Mouse (Mus musculus) E14TG2a.4 (cell line): Measurements from ENCODE around the gene Top1.

Experiments used
- H3K27me3 ChIP-seq: 2 replicates; pipeline ENCODE4 v1.6.1; 2014; ENCODE audit warnings: low read length, control low read depth; ENCODE audit not compliant: insufficient read depth
- H3K36me3 ChIP-seq: 2 replicates; pipeline ENCODE4 v1.6.1; 2014; ENCODE audit warnings: low read length, control low read depth; ENCODE audit not compliant: insufficient read depth
- H3K4me1 ChIP-seq: replicated peaks from 2 replicates; pipeline ENCODE4 v1.6.1; 2014; ENCODE audit warnings: low read depth, low read length, control low read depth
- H3K4me3 ChIP-seq: replicated peaks from 2 replicates; pipeline ENCODE4 v1.5.1; 2014; ENCODE audit warnings: mild to moderate bottlenecking, low read length
- H3K9me3 ChIP-seq: 2 replicates; pipeline ENCODE4 v1.6.1; 2014; ENCODE audit warnings: low read length, control low read depth
- CTCF ChIP-seq: conservative IDR thresholded peaks from 2 replicates; pipeline ENCODE4 v1.5.1; 2014; ENCODE audit warnings: low read length
- NANOG ChIP-seq: IDR thresholded peaks from 2 replicates; pipeline ENCODE4 v1.6.1; 2014; ENCODE audit warnings: borderline replicate concordance, low read length, mixed read lengths
- POU5F1 ChIP-seq: IDR thresholded peaks from 2 replicates; pipeline ENCODE4 v1.6.1; 2014; ENCODE audit warnings: low read length, borderline replicate concordance

Gene Top1

DNA sequence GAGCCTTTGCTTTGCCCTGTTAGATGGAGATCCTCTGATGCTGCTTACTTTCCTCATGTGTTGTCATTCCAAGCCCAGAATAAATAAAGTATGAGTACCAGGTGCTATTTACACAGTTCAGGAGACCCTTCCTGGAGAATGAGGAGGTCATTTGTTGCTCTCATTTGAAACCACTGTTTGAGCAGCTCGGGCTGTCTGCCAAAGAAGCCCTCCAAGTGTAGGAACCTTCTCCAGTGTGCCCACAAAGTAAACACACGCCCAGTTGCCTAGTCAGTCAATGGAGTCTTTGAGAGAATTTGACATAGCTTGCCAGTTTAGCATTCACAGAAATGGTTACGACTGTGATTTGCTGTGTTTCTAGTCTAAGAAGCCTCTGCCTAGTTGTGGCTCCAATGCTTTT, 73.1 kb downstream of the Top1 start:
- TF ChIP-seq NANOG (no peak), CTCF (no peak), POU5F1 (no peak)
- no peaks in the 10 kb centered on the region for H3K27me3 ChIP-seq
- H3K36me3 ChIP-seq: peaks cover 90% of the 10 kb centered on the region
- H3K4me3 ChIP-seq: no peak overlapping the region
- no peaks in the 10 kb centered on the region for H3K9me3 ChIP-seq
- H3K4me1 ChIP-seq: no peaks in the 10 kb centered on the region

DNA sequence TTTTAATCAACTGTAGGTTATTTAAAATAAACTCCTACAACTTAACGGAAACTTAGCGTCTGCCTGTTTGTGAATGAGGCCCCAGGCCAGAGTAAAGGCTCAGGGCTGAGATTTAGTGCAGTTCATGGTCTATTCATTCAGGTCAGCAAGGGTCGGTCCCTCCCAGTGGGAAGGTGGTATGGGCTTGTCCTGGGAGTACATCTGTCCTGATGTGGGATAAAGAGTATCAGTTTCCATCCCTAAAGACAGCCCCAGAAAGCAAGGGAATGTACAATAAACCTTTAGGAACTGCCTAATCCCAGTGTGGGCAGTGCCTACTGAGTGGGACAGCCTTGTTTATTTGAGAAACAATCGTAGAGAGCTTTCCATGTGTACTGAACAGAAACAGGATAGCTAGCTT, 77.0 kb downstream of the Top1 start:
- H3K9me3 ChIP-seq: no peaks in the 10 kb centered on the region

DNA sequence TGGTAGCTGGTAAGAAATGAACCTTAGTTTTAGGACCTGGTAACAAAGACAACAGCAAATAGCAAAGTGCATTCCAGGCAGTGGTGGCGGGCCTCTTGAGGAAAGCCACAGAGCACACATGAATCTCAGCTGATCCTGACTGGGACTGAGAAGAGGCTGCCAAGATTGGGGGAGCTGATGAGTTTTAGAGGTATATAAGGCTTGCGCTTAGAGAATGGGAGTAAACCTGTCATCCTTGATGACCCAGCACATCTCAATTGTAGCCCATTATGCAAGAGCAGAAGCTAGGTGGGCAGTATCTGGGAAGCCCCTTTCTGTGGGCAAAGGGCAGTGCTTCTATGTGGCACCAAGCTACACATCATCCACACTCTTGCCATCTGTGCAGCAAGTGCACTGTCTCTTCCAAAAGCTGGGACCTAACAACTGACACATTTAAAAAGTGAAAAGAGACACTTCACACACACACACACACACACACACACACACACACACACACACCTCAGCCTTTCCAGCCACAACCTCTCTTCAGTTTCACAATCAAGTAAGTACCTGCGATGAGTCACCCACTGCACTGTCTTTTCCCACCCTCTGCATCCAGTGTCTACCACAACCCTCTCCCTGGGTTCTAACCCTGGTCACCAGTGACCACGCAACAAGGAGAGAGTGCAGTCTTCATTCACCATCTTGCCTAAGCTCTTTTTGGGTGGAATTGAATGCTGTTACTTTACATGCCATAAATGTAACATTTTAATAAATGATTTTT, 78.1 kb downstream of the Top1 start:
- no peaks in the 10 kb centered on the region for H3K27me3 ChIP-seq

More for the DNA sequence above, 77.0 kb downstream of the Top1 start:
- Histone ChIP-seq H3K4me1 (no peaks in the 10 kb centered on the region), H3K27me3 (no peaks in the 10 kb centered on the region), H3K4me3 (no peak overlapping the region), H3K36me3 (peaks cover 57% of the 10 kb centered on the region)
- TF ChIP-seq NANOG (no peak), POU5F1 (no peak), CTCF (no peak)

DNA sequence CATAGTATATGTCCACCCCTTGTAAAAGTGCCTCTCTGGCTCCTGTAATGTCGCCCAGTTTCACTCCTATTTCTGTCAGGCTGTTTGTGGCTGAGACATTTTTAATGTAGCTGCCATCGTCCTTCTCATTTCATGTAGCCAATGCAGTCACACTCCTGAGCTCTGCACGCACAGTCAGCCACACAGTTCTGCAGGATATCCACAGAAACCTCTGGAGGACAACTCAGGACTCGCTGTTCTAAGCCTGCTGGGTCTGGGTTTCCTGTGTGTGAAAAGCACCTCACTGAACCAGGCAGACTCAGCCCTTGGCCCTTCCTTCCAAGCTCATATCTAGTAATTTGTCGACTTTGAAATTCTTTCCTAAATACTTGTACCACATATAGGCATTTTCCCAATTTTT, 78.8 kb downstream of the Top1 start:
- peaks cover 40% of the 10 kb centered on the region for H3K36me3 ChIP-seq
- H3K4me3 ChIP-seq: no peak overlapping the region
- no peaks in the 10 kb centered on the region for H3K9me3 ChIP-seq
- no peak for TF ChIP-seq POU5F1
- TF ChIP-seq CTCF: no peak
- TF ChIP-seq NANOG: no peak
- no peaks in the 10 kb centered on the region for H3K4me1 ChIP-seq
- H3K27me3 ChIP-seq: no peaks in the 10 kb centered on the region

More for the DNA sequence above, 78.1 kb downstream of the Top1 start:
- H3K9me3 ChIP-seq: no peaks in the 10 kb centered on the region
- peaks cover 47% of the 10 kb centered on the region for H3K36me3 ChIP-seq
- no peaks in the 10 kb centered on the region for H3K4me1 ChIP-seq
- TF ChIP-seq POU5F1 (no peak), NANOG (no peak), CTCF (no peak)
- H3K4me3 ChIP-seq: no peak overlapping the region

DNA sequence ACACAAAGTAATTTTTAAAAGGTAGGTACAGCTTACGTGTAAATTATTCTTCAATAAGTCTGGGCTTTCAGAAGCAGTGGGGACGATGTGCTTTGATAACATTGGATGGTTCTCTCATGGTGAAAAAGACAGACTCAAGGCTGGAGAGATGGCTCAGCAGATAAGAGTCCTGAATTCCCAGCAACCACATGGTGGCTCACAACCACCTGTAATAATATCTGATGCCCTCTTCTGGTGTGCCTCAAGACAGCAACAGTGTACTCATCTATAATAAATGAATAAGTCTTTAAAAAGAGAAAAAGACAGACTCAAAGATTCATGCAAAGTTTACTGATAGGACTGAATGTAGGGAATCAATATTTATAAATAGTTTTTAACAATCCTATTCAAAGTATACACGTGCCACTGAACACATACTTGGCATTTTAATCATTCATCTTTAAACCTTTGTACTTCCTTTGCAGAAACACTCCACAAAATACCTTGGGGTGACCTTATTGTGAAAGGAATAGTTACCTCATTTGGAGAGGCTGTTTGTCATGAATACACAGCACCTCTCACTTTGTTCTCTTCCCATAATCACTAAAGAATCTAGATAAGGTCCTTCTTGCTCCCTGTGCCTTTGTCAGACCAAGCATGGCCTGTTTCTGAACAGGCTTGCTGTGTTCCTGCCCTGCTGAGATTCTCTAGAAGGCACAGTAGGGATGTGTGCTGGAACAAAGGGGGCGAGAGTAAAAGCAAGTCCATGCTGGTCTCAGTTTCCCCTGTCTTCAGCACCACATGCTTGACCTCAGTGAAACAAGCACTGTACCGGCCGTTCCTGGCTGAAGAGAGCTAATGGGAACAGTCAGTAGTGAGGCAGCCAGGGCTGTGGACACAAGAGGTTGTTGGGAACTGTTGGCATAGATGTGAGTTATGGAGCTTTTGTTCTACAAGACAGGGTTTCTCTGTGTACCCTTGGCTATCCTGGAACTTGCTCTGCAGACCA, 80.5 kb downstream of the Top1 start:
- peaks cover 10% of the 10 kb centered on the region; the same call in 1 of the 2 replicates for H3K27me3 ChIP-seq
- peaks cover 13% of the 10 kb centered on the region for H3K4me1 ChIP-seq
- peaks cover 24% of the 10 kb centered on the region for H3K36me3 ChIP-seq
- no peaks in the 10 kb centered on the region for H3K9me3 ChIP-seq
- no peak overlapping the region for H3K4me3 ChIP-seq
- TF ChIP-seq NANOG (no peak), POU5F1 (no peak), CTCF (no peak)

DNA sequence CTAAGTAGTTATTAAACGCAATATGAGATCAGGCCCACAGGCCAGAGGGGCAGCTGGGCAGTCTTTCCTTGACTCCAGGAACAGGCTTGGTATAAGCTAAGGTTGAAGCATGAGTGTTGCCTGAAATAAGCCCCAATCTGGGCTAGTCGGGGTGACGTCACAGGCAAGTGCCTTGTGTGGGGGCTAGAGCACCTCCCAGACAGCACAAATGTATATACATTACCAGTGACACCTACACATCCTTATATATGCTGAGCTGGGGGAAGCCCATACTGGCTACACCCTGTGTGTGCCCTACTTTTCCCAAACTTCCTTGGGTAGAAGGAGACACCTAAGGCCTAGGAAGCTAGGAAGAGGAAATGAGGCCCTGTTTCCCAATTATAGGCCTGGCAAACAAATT, 83.3 kb downstream of the Top1 start:
- Histone ChIP-seq H3K27me3 (peaks cover 10% of the 10 kb centered on the region; the same call in 1 of the 2 replicates), H3K9me3 (no peaks in the 10 kb centered on the region), H3K36me3 (peaks cover 13% of the 10 kb centered on the region), H3K4me1 (peaks cover 32% of the 10 kb centered on the region), H3K4me3 (no peak overlapping the region)
- TF ChIP-seq NANOG (no peak), POU5F1 (no peak), CTCF (no peak)

DNA sequence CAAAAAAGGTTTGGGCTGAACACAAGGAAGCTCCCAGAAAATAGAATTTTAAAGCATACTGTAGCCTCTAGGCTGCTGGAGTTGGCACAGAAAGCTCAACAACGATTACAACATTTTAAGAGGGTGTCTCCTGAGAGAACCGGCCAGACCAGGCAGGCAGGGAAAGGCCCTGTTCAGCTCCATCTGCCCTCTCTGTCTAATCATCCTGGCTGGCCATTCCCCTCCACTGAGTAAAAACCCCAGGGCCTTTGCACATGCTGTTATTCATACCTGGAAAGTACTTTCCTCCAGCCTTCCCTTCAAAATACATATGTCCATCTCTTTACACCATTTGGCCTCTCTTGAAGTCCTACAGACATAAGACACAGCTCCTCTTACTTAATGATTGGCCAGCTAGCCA, 83.7 kb downstream of the Top1 start:
- no peak overlapping the region for H3K4me3 ChIP-seq
- no peaks in the 10 kb centered on the region for H3K9me3 ChIP-seq
- H3K36me3 ChIP-seq: peaks cover 15% of the 10 kb centered on the region
- peaks cover 10% of the 10 kb centered on the region; the same call in 1 of the 2 replicates for H3K27me3 ChIP-seq
- peaks cover 37% of the 10 kb centered on the region for H3K4me1 ChIP-seq
- TF ChIP-seq CTCF: no peak
- TF ChIP-seq POU5F1: no peak
- no peak for TF ChIP-seq NANOG

DNA sequence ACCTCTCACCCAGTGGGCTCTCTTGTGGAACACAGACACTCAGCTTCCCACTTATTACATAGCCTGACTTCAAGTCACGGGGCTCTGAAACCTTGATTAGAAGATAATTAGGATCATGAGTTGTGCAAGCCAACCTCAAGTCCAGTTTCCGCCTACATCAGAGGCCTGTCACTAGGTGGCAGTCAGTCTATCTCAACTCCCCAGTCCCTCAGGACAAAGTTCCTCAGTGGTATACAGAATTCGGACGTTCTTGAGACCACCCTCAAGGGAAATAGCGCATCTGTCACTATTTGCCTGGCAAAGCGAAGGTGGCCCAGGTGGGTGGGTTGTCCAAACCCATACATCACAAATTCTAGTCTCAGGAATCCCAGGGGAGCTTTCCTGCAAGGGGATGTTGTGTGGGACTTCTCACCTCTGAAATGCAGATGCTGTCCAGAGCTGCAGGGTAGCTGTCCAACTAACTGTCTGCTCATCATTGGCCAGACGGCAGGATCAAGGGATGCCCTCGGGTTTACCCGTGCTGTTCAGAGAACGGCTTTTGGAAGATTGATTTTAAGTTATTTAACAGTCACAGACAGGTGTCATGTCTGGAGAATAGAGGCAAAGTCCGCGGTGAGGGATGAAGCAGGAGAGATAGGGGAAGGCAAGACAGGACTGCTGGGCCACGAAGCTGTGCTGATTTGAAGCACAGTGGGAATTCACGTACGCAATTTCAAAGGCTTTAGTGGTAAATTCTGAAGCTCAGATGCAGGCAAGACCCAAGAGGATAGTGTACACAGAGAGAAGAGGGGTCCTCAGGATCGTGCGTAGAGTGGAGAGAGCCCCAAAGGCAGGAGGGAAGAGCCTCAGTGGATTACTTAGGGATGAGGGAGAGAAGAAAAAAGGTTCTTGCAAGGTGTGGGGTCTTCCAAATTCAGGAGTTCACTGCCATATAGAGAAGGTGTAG, 84.4 kb downstream of the Top1 start:
- Histone ChIP-seq H3K36me3 (peaks cover 22% of the 10 kb centered on the region), H3K27me3 (peaks cover 10% of the 10 kb centered on the region; the same call in 1 of the 2 replicates), H3K4me1 (peaks cover 44% of the 10 kb centered on the region), H3K4me3 (peak overlapping the region; percentile 95), H3K9me3 (no peaks in the 10 kb centered on the region)
- TF ChIP-seq POU5F1 (no peak), CTCF (no peak), NANOG (no peak)
